Mouse (Mus musculus): ENCODE results near the gene Gm11492. TPM values are rescaled to one million over a fixed set of nuclear protein-coding genes. Genes with fewer than 3 reads are reported as not detected.

Gene Gm11492
- polyA plus RNA-seq, 1 experiment, result not detected

DNA sequence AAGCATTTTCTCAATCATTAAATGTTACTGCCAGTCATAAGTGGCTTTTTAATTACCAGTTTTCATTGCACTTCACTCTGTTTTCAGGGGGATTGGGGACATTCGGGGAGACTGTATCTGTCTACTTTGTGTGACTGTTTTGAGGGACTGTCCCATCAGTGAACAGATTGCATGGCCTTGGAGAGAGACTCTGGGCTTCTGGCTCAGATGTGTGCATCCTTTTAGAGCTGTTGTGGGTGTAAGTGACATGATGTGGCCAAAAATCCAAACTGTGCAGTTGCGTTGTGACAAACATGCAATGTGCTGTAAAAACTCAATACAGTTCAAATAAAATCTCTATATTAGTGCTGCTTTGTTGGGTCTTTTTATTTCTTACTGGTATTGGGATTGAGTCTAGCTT lies 49.5 kb downstream of the Gm11492 start:
- no peaks in the 10 kb centered on the region for H3K27me3 ChIP-seq (ENCODE audit: control insufficient read depth, insufficient read depth, low read length)
- WGBS, result 97% methylated on average over 2 of the region's 2 CpGs
- no peak for TF ChIP-seq CTCF (IDR thresholded peaks at IDR 0.05; ENCODE audit: extremely low read depth, insufficient read length, insufficient replicate concordance, low read depth, low read length)
- no peak for TF ChIP-seq POLR2A (IDR thresholded peaks at IDR 0.05; ENCODE audit: low read depth, low read length)
- H3K4me3 ChIP-seq (ENCODE audit: low read depth, low read length), result no peak overlapping the region
- H3K27ac ChIP-seq (ENCODE audit: insufficient read depth, low read depth, low read length), result no peak overlapping the region
- H3K4me1 ChIP-seq (ENCODE audit: control insufficient read depth, insufficient read depth, insufficient read length, low read length), result no peaks in the 10 kb centered on the region
- H3K36me3 ChIP-seq (ENCODE audit: control insufficient read depth, insufficient read depth, low read length), result peaks cover 72% of the 10 kb centered on the region

DNA sequence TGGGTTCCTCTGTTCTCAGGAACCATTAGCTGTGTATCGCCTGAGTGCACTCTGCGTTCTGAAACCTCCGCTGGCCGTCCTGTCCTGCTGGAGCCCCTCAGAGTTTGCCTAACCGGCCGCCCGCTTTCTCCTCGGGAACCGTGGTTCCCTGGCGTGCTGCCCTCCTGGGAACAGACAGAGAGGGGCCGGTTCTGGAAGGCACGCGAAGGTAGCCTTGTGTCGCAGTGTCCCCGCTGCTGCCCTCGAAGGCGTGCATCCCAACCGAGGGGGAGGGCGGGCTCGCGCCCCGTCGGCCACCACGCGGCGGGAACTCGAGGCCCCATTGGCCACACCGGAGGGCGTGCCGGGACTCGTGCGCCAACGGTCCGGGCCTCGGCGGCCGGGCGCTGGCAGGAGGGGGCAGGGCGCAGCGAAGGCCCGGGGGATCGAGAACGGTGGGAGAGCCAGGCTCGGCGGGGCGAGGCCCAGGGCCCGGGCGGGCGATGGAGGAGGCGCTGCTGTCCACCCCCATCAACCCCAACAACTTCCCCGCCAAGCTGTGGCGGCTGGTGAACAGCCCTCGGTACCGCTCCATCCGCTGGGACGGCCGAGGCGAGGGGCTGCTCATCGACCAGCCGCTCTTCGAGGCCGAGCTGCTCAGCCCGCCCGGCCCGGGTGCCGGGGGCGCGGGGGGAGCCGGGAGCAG lies 50.5 kb downstream of the Gm11492 start, which contains the start of gene Hsf5:
Hsf5 (plus strand) TSS at position 375 of the 685 bp plus-strand sequence.
- H3K36me3 ChIP-seq (ENCODE audit: control insufficient read depth, insufficient read depth, low read length), result peaks cover 65% of the 10 kb centered on the region
- no peaks in the 10 kb centered on the region for H3K4me1 ChIP-seq (ENCODE audit: control insufficient read depth, insufficient read depth, insufficient read length, low read length)
- no peaks in the 10 kb centered on the region for H3K27me3 ChIP-seq (ENCODE audit: control insufficient read depth, insufficient read depth, low read length)
- H3K27ac ChIP-seq (ENCODE audit: insufficient read depth, low read depth, low read length), result no peak within 1 kb of the TSS
- WGBS, result 96% methylated on average over 67 of the region's 69 CpGs
- no peak within 1 kb of the TSS for H3K4me3 ChIP-seq (ENCODE audit: low read depth, low read length)
- no peak for TF ChIP-seq POLR2A (IDR thresholded peaks at IDR 0.05; ENCODE audit: low read depth, low read length)
- TF ChIP-seq CTCF (IDR thresholded peaks at IDR 0.05; ENCODE audit: extremely low read depth, insufficient read length, insufficient replicate concordance, low read depth, low read length), result no peak

DNA sequence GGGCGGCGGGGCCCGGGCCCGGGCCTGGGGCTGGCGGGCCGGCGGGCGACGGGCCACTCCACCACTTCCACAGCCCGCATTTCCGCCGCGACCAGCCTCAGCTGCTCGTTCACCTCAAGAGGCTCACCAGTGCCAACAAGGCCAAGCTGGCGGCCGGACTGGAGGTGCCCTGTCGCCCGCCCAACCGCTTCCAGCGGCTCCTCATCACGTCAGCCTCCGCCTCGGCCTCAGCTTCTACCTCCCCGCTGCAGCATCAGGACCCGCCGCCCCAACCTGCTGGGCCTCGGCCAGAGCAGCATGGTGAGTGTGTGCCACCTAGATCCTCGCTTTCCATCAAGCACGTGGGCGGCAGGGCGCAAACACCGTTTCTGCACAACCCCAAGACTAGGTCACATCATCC lies 51.2 kb downstream of the Gm11492 start:
- Histone ChIP-seq H3K4me1 (ENCODE audit: control insufficient read depth, insufficient read depth, insufficient read length, low read length) (no peaks in the 10 kb centered on the region), H3K27me3 (ENCODE audit: control insufficient read depth, insufficient read depth, low read length) (no peaks in the 10 kb centered on the region), H3K27ac (ENCODE audit: insufficient read depth, low read depth, low read length) (no peak overlapping the region), H3K36me3 (ENCODE audit: control insufficient read depth, insufficient read depth, low read length) (peaks cover 59% of the 10 kb centered on the region), H3K4me3 (ENCODE audit: low read depth, low read length) (no peak overlapping the region)
- TF ChIP-seq CTCF (IDR thresholded peaks at IDR 0.05; ENCODE audit: extremely low read depth, insufficient read length, insufficient replicate concordance, low read depth, low read length), result no peak
- TF ChIP-seq POLR2A (IDR thresholded peaks at IDR 0.05; ENCODE audit: low read depth, low read length), result no peak
- whole genome bisulfite sequencing, result 95% methylated on average over 32 of the region's 32 CpGs

Other genes with a start within 250 kb of the Gm11492 start
- 0.53 and 0.80 TPM in 2 replicates for gene Ppm1e, start 207.6 kb upstream of the Gm11492 start, polyA plus RNA-seq (2012; rRNA removed)
- 0.05 and 0.37 TPM in 2 replicates for gene Rad51c, start 161.7 kb upstream of the Gm11492 start, polyA plus RNA-seq (2012; rRNA removed)
- 0.19 TPM in 1 of 2 replicates, not detected in the other for gene Tex14, start 161.6 kb upstream of the Gm11492 start, polyA plus RNA-seq (2012; rRNA removed)
- 11.3 and 19.8 TPM in 2 replicates for gene Sept4, start 2.2 kb downstream of the Gm11492 start, polyA plus RNA-seq (2012; rRNA removed)
- 28.3 and 60.0 TPM in 2 replicates for gene Mtmr4, start 25.5 kb downstream of the Gm11492 start, polyA plus RNA-seq (2012; rRNA removed)
- 0.13 and 0.34 TPM in 2 replicates for gene Hsf5, start 50.5 kb downstream of the Gm11492 start, polyA plus RNA-seq (2012; rRNA removed)
- 16.3 and 19.6 TPM in 2 replicates for gene Rnf43, start 96.1 kb downstream of the Gm11492 start, polyA plus RNA-seq (2012; rRNA removed)
- 21.5 and 43.3 TPM in 2 replicates for gene Supt4a, start 170.9 kb downstream of the Gm11492 start, polyA plus RNA-seq (2012; rRNA removed)
- 0.89 and 1.3 TPM in 2 replicates for gene Tspoap1, start 193.9 kb downstream of the Gm11492 start, polyA plus RNA-seq (2012; rRNA removed)
- 0.08 and 0.14 TPM in 2 replicates for gene Mpo, start 226.9 kb downstream of the Gm11492 start, polyA plus RNA-seq (2012; rRNA removed)

Data from small intestine, adult 2 months (tissue).